Mouse (Mus musculus) testis, adult 2 months (tissue): ENCODE results near the gene H2-DMa. TPM values are rescaled to one million over a fixed set of nuclear protein-coding genes. Genes with fewer than 3 reads are reported as not detected.

ENCODE experiments used
- H3K27ac ChIP-seq: fragments of 200-500 bp; 2 replicates; pipeline ENCODE4 v1.5.1; 2012; ENCODE audit warnings: low read depth, low read length; ENCODE audit not compliant: control insufficient read depth, insufficient read depth
- H3K27me3 ChIP-seq: fragments of 200-500 bp; 2 replicates; pipeline ENCODE4 v1.6.1; 2012; ENCODE audit warnings: mild to moderate bottlenecking, low read length, moderate library complexity; ENCODE audit not compliant: control insufficient read depth, insufficient read depth
- H3K36me3 ChIP-seq: fragments of 200-500 bp; 2 replicates; pipeline ENCODE4 v1.6.1; 2012; ENCODE audit warnings: mild to moderate bottlenecking, low read length; ENCODE audit not compliant: control insufficient read depth, insufficient read depth
- H3K4me1 ChIP-seq: fragments of 200-500 bp; 2 replicates; pipeline ENCODE4 v1.6.1; 2012; ENCODE audit warnings: low read length; ENCODE audit not compliant: control insufficient read depth, insufficient read depth
- H3K4me3 ChIP-seq: fragments of 200-500 bp; 2 replicates; pipeline ENCODE4 v1.5.1; 2012; ENCODE audit warnings: low read depth, mild to moderate bottlenecking, low read length, moderate library complexity, mixed read lengths; ENCODE audit not compliant: control insufficient read depth
- CTCF ChIP-seq: fragments of 200-500 bp; IDR thresholded peaks from 2 replicates; pipeline ENCODE4 v1.5.1; 2012; ENCODE audit warnings: low read depth, mild to moderate bottlenecking, inconsistent platforms, low read length, moderate library complexity; ENCODE audit not compliant: control insufficient read depth, insufficient read depth, insufficient replicate concordance
- POLR2A ChIP-seq: fragments of 200-500 bp; IDR thresholded peaks from 2 replicates; pipeline ENCODE4 v1.6.1; 2012; ENCODE audit warnings: low read depth, mild to moderate bottlenecking, inconsistent platforms, low read length, moderate library complexity; ENCODE audit not compliant: control insufficient read depth
- polyA plus RNA-seq: library from polyadenylated mRNA; depleted of rRNA; stranded (reverse); fragments of >200 nt; gene quantifications from 2 replicates; pipeline ENCODE4 v1.2.3, GENCODE M21; 2012

Gene H2-DMa
- polyA plus RNA-seq, 1 experiment = 33.8 TPM

DNA sequence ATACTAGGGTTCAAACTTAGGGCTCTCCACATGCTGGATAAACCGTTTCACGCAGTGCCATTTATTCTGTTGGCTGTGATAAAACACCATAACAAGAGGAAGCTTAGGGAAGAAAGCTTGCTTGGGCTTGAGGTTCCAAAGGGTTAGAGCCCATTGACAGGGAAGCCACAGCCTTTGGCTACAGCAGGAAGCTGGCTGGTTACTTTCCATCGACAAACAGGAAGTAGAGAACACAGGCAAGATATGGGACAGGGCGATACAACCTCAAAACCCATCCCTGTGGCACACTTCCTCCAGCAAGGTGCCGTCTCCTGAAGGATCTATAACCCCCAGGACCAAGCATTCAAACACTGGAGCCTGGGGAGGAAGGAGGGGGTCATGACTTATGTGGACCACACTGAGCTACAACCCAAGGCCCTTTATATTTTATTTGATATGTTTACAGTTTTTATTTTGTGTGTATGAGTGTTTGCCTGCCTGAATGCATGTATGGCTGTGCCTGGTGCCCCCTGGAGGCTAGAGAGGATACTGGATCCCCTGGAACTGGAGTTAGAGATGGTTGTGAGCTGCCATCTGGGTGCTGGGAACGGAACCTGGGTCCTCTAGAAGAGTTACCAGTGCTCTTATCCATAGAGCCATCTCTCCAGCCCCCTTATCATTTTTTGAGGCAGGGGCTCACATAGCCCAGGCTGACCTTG lies 45.8 kb downstream of the H2-DMa start:
- Histone ChIP-seq H3K27me3 (no peaks in the 10 kb centered on the region), H3K36me3 (no peaks in the 10 kb centered on the region), H3K27ac (no peak overlapping the region), H3K4me1 (no peaks in the 10 kb centered on the region), H3K4me3 (no peak overlapping the region)
- TF ChIP-seq POLR2A (no peak), CTCF (no peak)

DNA sequence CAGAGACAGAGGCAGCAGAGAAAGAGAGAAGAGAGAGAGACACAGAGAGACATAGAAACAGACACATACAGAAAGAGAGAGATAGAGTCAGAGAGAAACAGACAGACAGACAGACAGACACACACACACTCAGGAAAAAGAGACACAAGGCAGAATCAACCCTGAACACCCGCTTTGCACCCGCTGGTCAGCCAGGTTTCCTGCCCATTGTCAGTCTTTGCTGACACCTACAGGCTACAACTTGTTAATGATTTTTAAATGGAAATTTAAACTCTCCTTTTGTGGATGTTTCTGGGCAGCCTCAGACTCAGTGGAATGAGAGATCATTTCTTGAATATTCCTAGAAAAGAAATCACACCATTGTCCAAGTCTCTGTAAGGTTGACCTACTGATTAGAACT lies 49.9 kb downstream of the H2-DMa start:
- H3K36me3 ChIP-seq = no peaks in the 10 kb centered on the region
- TF ChIP-seq POLR2A (no peak), CTCF (peak; percentile 54; the same call in 1 of the 2 replicates)
- no peak overlapping the region for H3K4me3 ChIP-seq
- H3K27ac ChIP-seq = no peak overlapping the region
- no peaks in the 10 kb centered on the region for H3K27me3 ChIP-seq
- H3K4me1 ChIP-seq = peaks cover 3% of the 10 kb centered on the region

DNA sequence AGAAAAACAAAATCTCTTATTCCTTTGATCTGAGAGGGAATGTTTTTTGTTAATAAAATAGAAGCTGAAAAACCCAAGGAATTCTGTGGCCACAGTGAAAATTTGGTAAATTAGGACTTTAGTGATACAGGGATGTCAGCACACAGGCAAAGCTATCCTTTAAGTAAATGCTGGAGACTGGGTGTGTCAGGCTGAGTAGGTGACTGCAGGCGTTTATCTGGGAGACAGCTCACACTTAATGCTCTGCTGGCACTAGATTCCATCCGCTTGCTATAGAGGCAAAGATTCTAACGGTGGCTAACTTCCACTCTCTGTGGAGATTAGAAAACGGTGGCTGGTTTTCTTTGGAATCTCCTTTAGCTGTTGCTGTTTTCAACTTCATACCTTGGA lies 51.1 kb downstream of the H2-DMa start:
- H3K27ac ChIP-seq = no peak overlapping the region
- H3K4me3 ChIP-seq = no peak overlapping the region
- no peaks in the 10 kb centered on the region for H3K27me3 ChIP-seq
- H3K4me1 ChIP-seq = peaks cover 3% of the 10 kb centered on the region
- no peak for TF ChIP-seq CTCF
- no peak for TF ChIP-seq POLR2A
- no peaks in the 10 kb centered on the region for H3K36me3 ChIP-seq

DNA sequence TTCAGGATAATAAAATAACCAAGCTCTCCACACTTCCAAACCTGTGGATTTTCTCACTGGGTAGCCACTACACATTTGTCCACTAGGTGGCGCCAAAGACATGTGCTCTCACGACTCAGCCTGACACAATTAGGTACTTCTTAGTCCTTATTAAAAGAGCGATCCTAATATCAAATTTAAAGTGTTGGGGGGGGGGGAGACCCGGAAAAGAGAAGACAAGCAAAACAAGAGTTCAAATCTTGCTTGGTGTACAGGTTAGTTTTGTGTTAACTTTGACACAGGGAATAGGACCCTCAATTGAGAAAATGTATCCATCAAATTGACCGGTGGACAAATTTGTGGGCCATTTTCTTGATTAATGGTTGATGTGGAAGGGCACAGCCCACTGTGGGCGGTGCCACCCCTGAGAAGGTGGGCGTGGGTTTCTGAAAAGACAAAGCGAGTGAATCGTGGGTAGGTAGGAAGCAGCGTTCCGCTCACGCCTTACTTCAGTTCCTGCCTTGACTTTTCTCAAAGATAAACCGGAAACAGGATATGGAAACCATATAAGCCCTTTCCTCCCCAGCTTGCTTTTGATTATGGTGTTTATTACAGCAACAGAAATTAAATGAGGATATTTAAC lies 51.6 kb downstream of the H2-DMa start:
- Histone ChIP-seq H3K27ac (no peak overlapping the region), H3K4me1 (peaks cover 3% of the 10 kb centered on the region), H3K4me3 (no peak overlapping the region), H3K36me3 (no peaks in the 10 kb centered on the region), H3K27me3 (no peaks in the 10 kb centered on the region)
- TF ChIP-seq POLR2A (no peak), CTCF (peak; percentile 18; the same call in 1 of the 2 replicates)

DNA sequence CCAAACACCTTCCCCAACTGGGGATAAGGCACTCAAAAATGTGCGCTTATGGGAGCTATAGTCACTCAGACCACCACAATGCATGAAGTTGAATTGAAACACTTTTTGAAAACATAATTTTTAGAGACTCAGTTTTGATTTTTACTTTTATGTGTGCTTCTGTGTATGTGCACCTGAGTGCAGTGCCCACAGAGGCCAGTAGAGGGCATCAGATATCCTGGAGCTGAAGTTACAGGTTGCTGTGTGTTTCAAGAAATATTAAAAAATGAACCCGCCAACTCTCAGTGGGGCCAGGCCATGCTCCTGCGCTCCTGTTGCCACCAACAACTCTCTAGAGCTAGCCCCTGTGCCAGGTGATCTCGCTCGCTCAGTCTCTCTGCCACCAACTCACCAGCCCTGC lies 53.2 kb downstream of the H2-DMa start:
- Histone ChIP-seq H3K27me3 (no peaks in the 10 kb centered on the region), H3K27ac (no peak overlapping the region), H3K4me3 (no peak overlapping the region), H3K4me1 (peaks cover 3% of the 10 kb centered on the region), H3K36me3 (no peaks in the 10 kb centered on the region)
- TF ChIP-seq CTCF (0 out of 2 replicates have a peak, but pooled peaks have one; percentile 8), POLR2A (no peak)

DNA sequence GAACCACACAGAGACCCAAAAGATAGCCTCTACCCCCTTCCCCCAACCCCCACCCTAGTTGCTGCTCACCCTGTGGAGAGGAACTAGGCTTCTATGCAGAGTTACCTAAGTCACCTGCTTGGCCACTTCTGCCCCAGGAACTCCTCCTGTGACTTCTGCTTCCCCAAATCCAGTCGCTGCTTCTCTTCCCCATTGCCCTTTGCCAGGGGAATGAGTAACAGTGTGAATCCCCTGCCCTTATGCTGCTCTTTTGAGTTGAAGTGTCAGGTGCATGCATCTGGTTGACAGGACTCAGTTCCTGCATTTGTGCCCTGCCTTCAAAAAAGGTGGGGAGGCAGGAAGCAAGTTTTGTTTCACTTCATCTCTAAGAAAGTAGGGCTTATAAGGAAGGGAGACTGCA lies 54.7 kb downstream of the H2-DMa start:
- H3K27me3 ChIP-seq = no peaks in the 10 kb centered on the region
- no peak for TF ChIP-seq POLR2A
- TF ChIP-seq CTCF = no peak
- H3K27ac ChIP-seq = no peak overlapping the region
- no peaks in the 10 kb centered on the region for H3K36me3 ChIP-seq
- H3K4me1 ChIP-seq = peaks cover 3% of the 10 kb centered on the region
- no peak overlapping the region for H3K4me3 ChIP-seq

DNA sequence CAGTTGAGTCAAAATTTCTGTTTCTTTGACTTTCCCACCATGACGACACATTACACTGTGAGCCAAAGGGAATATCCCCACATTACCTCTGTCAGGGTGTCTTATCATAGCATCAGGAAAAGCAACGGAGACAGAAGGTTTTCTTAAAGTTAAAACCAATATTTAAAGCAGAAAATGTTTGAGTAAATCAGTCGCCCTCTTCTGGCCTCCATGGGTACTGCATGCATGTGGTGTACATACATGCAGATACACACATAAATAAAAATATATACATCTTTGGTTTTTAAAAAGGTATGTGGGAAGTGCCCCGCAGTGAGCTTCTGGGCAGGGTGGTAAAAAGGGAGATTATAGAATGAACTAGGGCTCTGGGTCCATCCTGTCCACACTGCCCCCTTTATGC lies 57.8 kb downstream of the H2-DMa start:
- no peak overlapping the region for H3K27ac ChIP-seq
- TF ChIP-seq POLR2A = no peak
- no peak for TF ChIP-seq CTCF

More for the DNA sequence above, 57.8 kb downstream of the H2-DMa start:
- Histone ChIP-seq H3K36me3 (no peaks in the 10 kb centered on the region), H3K27me3 (no peaks in the 10 kb centered on the region), H3K4me3 (no peak overlapping the region), H3K4me1 (no peaks in the 10 kb centered on the region; the same call in 1 of the 2 replicates)
